Mouse (Mus musculus): ENCODE measurements around the gene Anxa11.

- TF ChIP-seq CTCF (IDR thresholded peaks at IDR 0.05; ENCODE audit: insufficient read depth, low read depth, low read length): no peak
- no peak for TF ChIP-seq POLR2A (IDR thresholded peaks at IDR 0.05; ENCODE audit: insufficient read depth, low read depth, low read length)
Observed at GRCm38 (mm10) chr14:25806561-25806960, 35.4 kb upstream of the Anxa11 start.

Measured in olfactory bulb, adult 2 months (tissue).